17 mouse cellular contexts compared by ENCODE assay signal in genomic region chr11:75072932-75073625, GRCm38 (mm10).
DNase-seq lines count a peak whose midpoint lies in the region; ATAC-seq and TF ChIP-seq lines count a peak whose summit lies in the region.
"Had no signal": no experiment of that assay in that cellular context is flagged by ENCODE, and none has a peak within 500 bp of the region (broad histone marks: within the 10 kb centered on the region; RNA-seq: fewer than 3 reads in every experiment).

No protein-coding gene starts in this region.

- H3K4me3 ChIP-seq in embryonic facial prominence, embryonic 12.5 days, result no peak overlapping the region
- no peak overlapping the region for H3K4me3 ChIP-seq in embryonic facial prominence, embryonic 10.5 days
- no peak overlapping the region for H3K4me3 ChIP-seq in kidney, embryonic 14.5 days (ENCODE audit: low read length)
- no peak overlapping the region for H3K4me3 ChIP-seq in kidney, adult 2 months (ENCODE audit: insufficient read depth, low read depth, low read length)
- no peak overlapping the region for H3K4me3 ChIP-seq in embryonic facial prominence, embryonic 13.5 days
- H3K4me3 ChIP-seq in limb, embryonic 13.5 days, result no peak overlapping the region
- H3K4me3 ChIP-seq in liver, postnatal 0 days (ENCODE audit: low read depth, low read length), result no peak overlapping the region
- H3K4me3 ChIP-seq: hindbrain, embryonic 10.5 days; kidney, embryonic 15.5 days; left cerebral cortex, adult 2 months; lung, embryonic 15.5 days had no signal

- no peaks in the 10 kb centered on the region for H3K36me3 ChIP-seq in embryonic facial prominence, embryonic 12.5 days
- H3K36me3 ChIP-seq in embryonic facial prominence, embryonic 10.5 days (replicated peaks), result 0 out of 2 replicates have a peak, but pooled peaks cover under 1% of the 10 kb centered on the region
- H3K36me3 ChIP-seq in kidney, embryonic 14.5 days (ENCODE audit: control insufficient read depth, insufficient read depth, low read length), result no peaks in the 10 kb centered on the region
- no peaks in the 10 kb centered on the region for H3K36me3 ChIP-seq in kidney, adult 2 months (ENCODE audit: control insufficient read depth, insufficient read depth, low read length)
- H3K36me3 ChIP-seq in embryonic facial prominence, embryonic 13.5 days, result no peaks in the 10 kb centered on the region
- H3K36me3 ChIP-seq in limb, embryonic 13.5 days, result no peaks in the 10 kb centered on the region
- no peaks in the 10 kb centered on the region for H3K36me3 ChIP-seq in liver, postnatal 0 days (replicated peaks; ENCODE audit: insufficient read depth, low read length)
- H3K36me3 ChIP-seq: hindbrain, embryonic 10.5 days; kidney, embryonic 15.5 days; lung, embryonic 15.5 days had no signal

- H3K9me3 ChIP-seq in embryonic facial prominence, embryonic 12.5 days, result no peaks in the 10 kb centered on the region
- H3K9me3 ChIP-seq in embryonic facial prominence, embryonic 10.5 days, result no peaks in the 10 kb centered on the region
- H3K9me3 ChIP-seq in kidney, embryonic 14.5 days (ENCODE audit: control insufficient read depth, low read length), result no peaks in the 10 kb centered on the region
- H3K9me3 ChIP-seq in embryonic facial prominence, embryonic 13.5 days, result no peaks in the 10 kb centered on the region
- H3K9me3 ChIP-seq in limb, embryonic 13.5 days, result no peaks in the 10 kb centered on the region
- H3K9me3 ChIP-seq in liver, postnatal 0 days (ENCODE audit: low read length), result no peaks in the 10 kb centered on the region
- H3K9me3 ChIP-seq: G1E; hindbrain, embryonic 10.5 days; kidney, embryonic 15.5 days; lung, embryonic 15.5 days had no signal

- peak overlapping the region; percentile 88 for H3K27ac ChIP-seq in embryonic facial prominence, embryonic 12.5 days
- no peak overlapping the region; the same call in 1 of the 2 replicates for H3K27ac ChIP-seq in embryonic facial prominence, embryonic 10.5 days (replicated peaks)
- H3K27ac ChIP-seq in kidney, embryonic 14.5 days (ENCODE audit: low read depth, low read length), result peak overlapping the region; percentile 27; the same call in 1 of the 2 replicates
- H3K27ac ChIP-seq in kidney, adult 2 months (ENCODE audit: insufficient read depth, low read depth, low read length), result no peak overlapping the region
- peak overlapping the region; percentile 91 for H3K27ac ChIP-seq in embryonic facial prominence, embryonic 13.5 days
- H3K27ac ChIP-seq in limb, embryonic 13.5 days, result peak overlapping the region; percentile 94
- no peak overlapping the region for H3K27ac ChIP-seq in liver, postnatal 0 days (ENCODE audit: low read depth)
- H3K27ac ChIP-seq: hindbrain, embryonic 10.5 days; left cerebral cortex, adult 2 months; lung, embryonic 15.5 days had no signal

- ATAC-seq in embryonic facial prominence, embryonic 12.5 days (ENCODE audit: insufficient number of reproducible peaks, insufficient read depth, low FRiP score, low TSS enrichment), result no peak
- ATAC-seq in kidney, embryonic 14.5 days (ENCODE audit: low FRiP score, low TSS enrichment), result no peak
- no peak for ATAC-seq in embryonic facial prominence, embryonic 13.5 days (ENCODE audit: insufficient number of reproducible peaks, insufficient read depth, low FRiP score, low TSS enrichment, low read depth)
- no peak for ATAC-seq in limb, embryonic 13.5 days (ENCODE audit: low FRiP score, low read depth)
- no peak for ATAC-seq in liver, postnatal 0 days
- ATAC-seq: CD4-positive, CD25-positive, alpha-beta regulatory T cell, adult 4 months; forebrain, embryonic 16.5 days had no signal

- TF ChIP-seq EP300 in liver, postnatal 0 days (IDR thresholded peaks at IDR 0.05; ENCODE audit: low read depth), result no peak

- DNase-seq in embryonic facial prominence, embryonic 10.5 days (ENCODE audit: low spot score), result no peak
- no peak for DNase-seq in kidney, adult 2 months
- DNase-seq in liver, postnatal 0 days, result no peak
- no peak for DNase-seq in liver
- DNase-seq: cerebellum, postnatal 10 days; right cerebral cortex, adult 18-20 months had no signal

- WGBS in embryonic facial prominence, embryonic 12.5 days, result 49% methylated on average over 2 of the region's 2 CpGs
- WGBS in embryonic facial prominence, embryonic 10.5 days, result 75% methylated on average over 2 of the region's 2 CpGs
- 57% methylated on average over 2 of the region's 2 CpGs for WGBS in kidney, embryonic 14.5 days
- WGBS in kidney, adult 2 months, result 74% methylated on average over 2 of the region's 2 CpGs
- WGBS in embryonic facial prominence, embryonic 13.5 days, result 33% methylated on average over 2 of the region's 2 CpGs
- 27% methylated on average over 2 of the region's 2 CpGs for WGBS in limb, embryonic 13.5 days
- WGBS in liver, postnatal 0 days (ENCODE audit: insufficient replicate concordance), result 59% methylated on average over 2 of the region's 2 CpGs

- H3K9ac ChIP-seq in embryonic facial prominence, embryonic 12.5 days, result no peak overlapping the region
- H3K9ac ChIP-seq in kidney, embryonic 14.5 days (ENCODE audit: low read depth, low read length), result no peak overlapping the region
- no peak overlapping the region for H3K9ac ChIP-seq in embryonic facial prominence, embryonic 13.5 days
- H3K9ac ChIP-seq in limb, embryonic 13.5 days, result no peak overlapping the region
- no peak overlapping the region for H3K9ac ChIP-seq in liver, postnatal 0 days (replicated peaks)
- H3K9ac ChIP-seq: kidney, embryonic 15.5 days; lung, embryonic 15.5 days had no signal

- H3K4me1 ChIP-seq in embryonic facial prominence, embryonic 12.5 days, result peaks cover 21% of the 10 kb centered on the region
- peaks cover 25% of the 10 kb centered on the region for H3K4me1 ChIP-seq in embryonic facial prominence, embryonic 10.5 days
- peaks cover 10% of the 10 kb centered on the region; the same call in 1 of the 2 replicates for H3K4me1 ChIP-seq in kidney, embryonic 14.5 days (ENCODE audit: control insufficient read depth, insufficient read depth, low read length)
- no peaks in the 10 kb centered on the region for H3K4me1 ChIP-seq in kidney, adult 2 months (ENCODE audit: control insufficient read depth, insufficient read depth, low read length)
- peaks cover 32% of the 10 kb centered on the region for H3K4me1 ChIP-seq in embryonic facial prominence, embryonic 13.5 days
- peaks cover 42% of the 10 kb centered on the region for H3K4me1 ChIP-seq in limb, embryonic 13.5 days
- no peaks in the 10 kb centered on the region for H3K4me1 ChIP-seq in liver, postnatal 0 days (ENCODE audit: insufficient read depth)

- no peak overlapping the region for H3K4me2 ChIP-seq in embryonic facial prominence, embryonic 12.5 days (replicated peaks)
- H3K4me2 ChIP-seq in kidney, embryonic 14.5 days (replicated peaks; ENCODE audit: low read depth, low read length), result no peak overlapping the region
- H3K4me2 ChIP-seq in embryonic facial prominence, embryonic 13.5 days, result 0 out of 2 replicates have a peak overlapping the region, but pooled peaks have one; percentile 27
- H3K4me2 ChIP-seq in limb, embryonic 13.5 days (replicated peaks), result no peak overlapping the region
- no peak overlapping the region for H3K4me2 ChIP-seq in liver, postnatal 0 days (ENCODE audit: low read depth, low read length)
- H3K4me2 ChIP-seq: kidney, embryonic 15.5 days; lung, embryonic 15.5 days had no signal

- no peak for TF ChIP-seq CTCF in kidney, adult 2 months (conservative IDR thresholded peaks at IDR 0.05; ENCODE audit: insufficient read depth, insufficient read length, low read depth, low read length)
- no peak for TF ChIP-seq CTCF in liver, postnatal 0 days (IDR thresholded peaks at IDR 0.05; ENCODE audit: low read depth)

- H3K27me3 ChIP-seq in embryonic facial prominence, embryonic 12.5 days, result no peaks in the 10 kb centered on the region
- no peaks in the 10 kb centered on the region for H3K27me3 ChIP-seq in embryonic facial prominence, embryonic 10.5 days (replicated peaks; ENCODE audit: low read depth, poor library complexity, severe bottlenecking)
- H3K27me3 ChIP-seq in kidney, embryonic 14.5 days (ENCODE audit: control insufficient read depth, insufficient read depth, low read length), result no peaks in the 10 kb centered on the region
- H3K27me3 ChIP-seq in kidney, adult 2 months (replicated peaks; ENCODE audit: control insufficient read depth, insufficient read depth, low read length), result no peaks in the 10 kb centered on the region
- H3K27me3 ChIP-seq in embryonic facial prominence, embryonic 13.5 days, result no peaks in the 10 kb centered on the region
- H3K27me3 ChIP-seq in limb, embryonic 13.5 days, result no peaks in the 10 kb centered on the region
- H3K27me3 ChIP-seq in liver, postnatal 0 days (ENCODE audit: insufficient read depth, low read length), result no peaks in the 10 kb centered on the region
- H3K27me3 ChIP-seq: kidney, embryonic 15.5 days; lung, embryonic 15.5 days had no signal

- TF ChIP-seq POLR2A in kidney, adult 2 months (IDR thresholded peaks at IDR 0.05; ENCODE audit: low read depth, low read length), result no peak

Comparison
In these comparisons a context has a peak if more than half of its experiments do, and no peak if none do; other contexts are left out.
1. H3K27ac ChIP-seq: peak in embryonic facial prominence, embryonic 12.5 days (single experiment), kidney, embryonic 14.5 days (single experiment), embryonic facial prominence, embryonic 13.5 days (single experiment) and limb, embryonic 13.5 days (single experiment); none in embryonic facial prominence, embryonic 10.5 days (single experiment), kidney, adult 2 months (single experiment) and liver, postnatal 0 days (single experiment).